Mouse (Mus musculus) heart, postnatal 0 days (tissue): ENCODE results near the gene Mgat4d. TPM values are rescaled to one million over a fixed set of nuclear protein-coding genes. Genes with fewer than 3 reads are reported as not detected.

Experiments
- ATAC-seq: fragments of 200-750 bp; cut with Nextera tagmentation; 2 replicates; pipeline ENCODE4 v1.8.0; 2017; ENCODE audit warnings: low read depth, moderate number of reproducible peaks, moderate library complexity; ENCODE audit not compliant: insufficient read depth
- DNase-seq: peaks from one replicate; pipeline ENCODE4 v3.0.0-alpha.2; 2016; ENCODE audit warnings: low spot score
- H3K27ac ChIP-seq: fragments of 300-500 bp; sonication (generic); 2 replicates; pipeline ENCODE4 v1.5.1; 2014; ENCODE audit warnings: low read depth, mild to moderate bottlenecking
- H3K27me3 ChIP-seq: fragments of 300-500 bp; sonication (generic); 2 replicates; pipeline ENCODE4 v1.6.1; 2014; ENCODE audit warnings: low read length, mixed read lengths; ENCODE audit not compliant: control insufficient read depth, insufficient read depth
- H3K36me3 ChIP-seq: fragments of 300-500 bp; sonication (generic); replicated peaks from 2 replicates; pipeline ENCODE4 v1.6.1; 2014; ENCODE audit warnings: low read length, mixed read lengths; ENCODE audit not compliant: control insufficient read depth, insufficient read depth
- H3K4me1 ChIP-seq: fragments of 300-500 bp; sonication (generic); 2 replicates; pipeline ENCODE4 v1.6.1; 2014; ENCODE audit warnings: antibody characterized with exemption; ENCODE audit not compliant: control insufficient read depth, insufficient read depth
- H3K4me2 ChIP-seq: fragments of 300-500 bp; sonication (generic); 2 replicates; pipeline ENCODE4 v1.6.1; 2014; ENCODE audit warnings: low read depth, mild to moderate bottlenecking, low read length, moderate library complexity
- H3K4me3 ChIP-seq: fragments of 300-500 bp; sonication (generic); 2 replicates; pipeline ENCODE4 v1.5.1; 2014; ENCODE audit warnings: low read depth, low read length
- H3K9ac ChIP-seq: fragments of 300-500 bp; sonication (generic); replicated peaks from 2 replicates; pipeline ENCODE4 v1.6.1; 2014; ENCODE audit warnings: low read depth, low read length, mixed read lengths
- H3K9me3 ChIP-seq: fragments of 300-500 bp; sonication (generic); replicated peaks from 2 replicates; pipeline ENCODE4 v1.6.1; 2016; ENCODE audit warnings: low read length; ENCODE audit not compliant: control insufficient read depth
- CTCF ChIP-seq: IDR thresholded peaks from 2 replicates; pipeline ENCODE4 v1.5.1; 2016; ENCODE audit warnings: antibody characterized with exemption, control low read depth, low read depth
- EP300 ChIP-seq: IDR thresholded peaks from 2 replicates; pipeline ENCODE4 v1.6.1; 2016; ENCODE audit warnings: antibody characterized with exemption, low read depth
- WGBS: fragments of 180-500 bp; shearing (Covaris S2); extraction: QIAGEN DNeasy Blood & Tissue Kit; methylation state at CpG from one replicate; pipeline ENCODE4 v1.1.7; 2014; 5-methylcytosine and 5-hydroxymethylcytosine counted together
- polyA plus RNA-seq: library from polyadenylated mRNA; unstranded; fragments of >200 nt; fragmentation: Nextera tagmentation; extraction: Ambion mirVana; gene quantifications from 2 replicates; pipeline ENCODE4 v1.2.1, GENCODE M21; 2015
- total RNA-seq: library from RNA; depleted of rRNA; stranded (reverse); fragments of >200 nt; gene quantifications from 2 replicates; pipeline ENCODE4 v1.2.3, GENCODE M21; 2014; ENCODE audit warnings: low replicate concordance

The Mgat4d gene
- total and polyA plus RNA-seq, 2 experiments from 2014 or later: not detected

GRCm38 (mm10) chr8:83363156-83363769 lies 15.0 kb downstream of the Mgat4d start:
- Histone ChIP-seq H3K36me3 (no peaks in the 10 kb centered on the region), H3K9me3 (peaks cover 1% of the 10 kb centered on the region; the same call in 1 of the 2 replicates), H3K27ac (no peak overlapping the region), H3K4me3 (no peak overlapping the region), H3K27me3 (no peaks in the 10 kb centered on the region), H3K9ac (no peak overlapping the region), H3K4me1 (no peaks in the 10 kb centered on the region), H3K4me2 (no peak overlapping the region)
- DNase-seq (no peak), ATAC-seq (no peak)
- TF ChIP-seq CTCF: no peak
- TF ChIP-seq EP300: no peak
- 75% methylated on average over 7 of the region's 7 CpGs for WGBS

- H3K4me3 ChIP-seq: no peak overlapping the region
- no peak overlapping the region for H3K27ac ChIP-seq
- no peaks in the 10 kb centered on the region for H3K27me3 ChIP-seq
- DNase-seq (no peak), ATAC-seq (no peak)
- no peak for TF ChIP-seq CTCF
- no peak for TF ChIP-seq EP300
- no peaks in the 10 kb centered on the region for H3K36me3 ChIP-seq
- no peaks in the 10 kb centered on the region for H3K9me3 ChIP-seq
- H3K9ac ChIP-seq: no peak overlapping the region
- H3K4me1 ChIP-seq: no peaks in the 10 kb centered on the region
- H3K4me2 ChIP-seq: no peak overlapping the region
Observed at GRCm38 (mm10) chr8:83377231-83377630, 29.0 kb downstream of the Mgat4d start.

- H3K27ac ChIP-seq: no peak overlapping the region
- H3K4me3 ChIP-seq: no peak overlapping the region
- H3K36me3 ChIP-seq: no peaks in the 10 kb centered on the region
- H3K9ac ChIP-seq: no peak overlapping the region
- H3K4me2 ChIP-seq: no peak overlapping the region
- 52% methylated on average over 4 of the region's 4 CpGs for WGBS
- DNase-seq (no peak), ATAC-seq (no peak)
- H3K4me1 ChIP-seq: no peaks in the 10 kb centered on the region
- no peaks in the 10 kb centered on the region for H3K9me3 ChIP-seq
- no peaks in the 10 kb centered on the region for H3K27me3 ChIP-seq
- TF ChIP-seq CTCF: no peak
- TF ChIP-seq EP300: no peak
Observed at GRCm38 (mm10) chr8:83380141-83380540, 31.9 kb downstream of the Mgat4d start.

GRCm38 (mm10) chr8:83381016-83381415 lies 32.7 kb downstream of the Mgat4d start:
- no peak overlapping the region for H3K9ac ChIP-seq
- no peak overlapping the region for H3K4me2 ChIP-seq
- no peaks in the 10 kb centered on the region for H3K4me1 ChIP-seq
- no peaks in the 10 kb centered on the region for H3K27me3 ChIP-seq
- H3K9me3 ChIP-seq: no peaks in the 10 kb centered on the region
- TF ChIP-seq CTCF (no peak), EP300 (no peak)
- H3K4me3 ChIP-seq: no peak overlapping the region
- DNase-seq (no peak), ATAC-seq (no peak)
- no peak overlapping the region for H3K27ac ChIP-seq
- 73% methylated on average over 2 of the region's 2 CpGs for WGBS
- H3K36me3 ChIP-seq: no peaks in the 10 kb centered on the region

- 10% methylated on average over 2 of the region's 2 CpGs for WGBS
- Histone ChIP-seq H3K9me3 (no peaks in the 10 kb centered on the region), H3K4me1 (no peaks in the 10 kb centered on the region), H3K4me3 (no peak overlapping the region), H3K27ac (no peak overlapping the region), H3K9ac (no peak overlapping the region), H3K36me3 (no peaks in the 10 kb centered on the region), H3K4me2 (no peak overlapping the region), H3K27me3 (no peaks in the 10 kb centered on the region)
- TF ChIP-seq CTCF (no peak), EP300 (no peak)
- DNase-seq (no peak), ATAC-seq (no peak)
Observed at GRCm38 (mm10) chr8:83382850-83383249, 34.6 kb downstream of the Mgat4d start.
